Mouse (Mus musculus): ENCODE measurements around the gene Bcas3. TPM values are rescaled to one million over a fixed set of nuclear protein-coding genes. Genes with fewer than 3 reads are reported as not detected.
A peak's percentile ranks its signal among the peaks of the same experiment; 100 is the strongest.

Bcas3 gene
- polyA plus RNA-seq (2012; rRNA removed) (22.2 and 26.6 TPM in 2 replicates), polyA plus RNA-seq (2014; fragmentation: Nextera tagmentation; extraction: Ambion mirVana) (28.2 and 32.1 TPM in 2 replicates)

DNA sequence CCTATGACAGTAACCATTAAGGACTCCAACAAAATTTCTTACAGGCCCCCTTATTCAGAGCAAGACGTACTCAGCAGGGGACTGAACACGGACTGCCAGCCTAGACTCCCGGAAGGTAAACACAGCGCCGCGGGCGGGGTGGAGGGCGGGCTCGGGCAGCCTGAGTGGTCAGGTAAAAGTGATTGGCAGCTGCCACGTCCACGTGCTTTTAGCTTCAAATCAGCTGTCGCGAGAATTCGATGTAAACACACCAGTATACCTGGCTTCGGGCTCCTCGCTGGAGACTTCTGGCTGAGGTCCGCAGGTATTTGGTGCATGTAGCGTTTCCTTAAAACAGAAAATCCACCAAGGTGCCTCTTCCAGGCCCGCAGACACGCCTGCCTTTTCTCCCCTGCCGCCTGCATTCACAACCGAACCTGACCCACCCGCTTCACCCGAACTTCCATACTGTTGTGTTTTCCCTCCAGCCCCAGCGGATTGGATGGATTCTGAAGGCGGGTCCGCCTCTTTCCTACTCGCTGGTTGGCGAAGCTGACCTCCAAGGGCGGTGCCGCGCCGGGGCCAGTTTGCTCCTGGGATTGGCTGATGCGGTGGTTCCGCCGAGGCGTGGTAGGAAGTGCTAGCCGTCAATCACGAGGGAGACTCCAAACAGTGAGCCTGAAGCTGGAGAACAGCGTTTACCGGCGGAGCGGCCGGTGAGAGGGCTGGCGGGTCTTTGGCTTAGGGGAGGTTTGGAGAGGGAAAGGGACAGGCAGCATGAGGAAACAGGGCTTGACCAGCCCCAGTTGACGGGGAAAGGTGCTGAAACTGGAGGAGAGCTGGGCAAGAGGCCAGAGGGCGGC, at the start of gene Bcas3:
TSS of gene Bcas3 (plus strand) at position 629 of the 842 bp plus-strand sequence.
- Histone ChIP-seq H3K4me3 (replicated peaks; ENCODE audit: low read length) (peak within 1 kb of the TSS; percentile 59), H3K9me3 (ENCODE audit: control insufficient read depth, low read length) (no peaks in the 10 kb centered on the region), H3K36me3 (ENCODE audit: control insufficient read depth, insufficient read depth, low read length) (no peaks in the 10 kb centered on the region), H3K27me3 (ENCODE audit: control insufficient read depth, insufficient read depth, low read length) (no peaks in the 10 kb centered on the region), H3K4me2 (replicated peaks; ENCODE audit: low read depth, low read length, severe bottlenecking) (peak within 1 kb of the TSS; percentile 73), H3K9ac (ENCODE audit: low read depth, low read length, severe bottlenecking) (peak within 1 kb of the TSS; percentile 73), H3K27ac (replicated peaks; ENCODE audit: low read depth, low read length) (no peak within 1 kb of the TSS), H3K4me1 (ENCODE audit: control insufficient read depth, insufficient read depth, low read length) (no peaks in the 10 kb centered on the region)
- ATAC-seq (ENCODE audit: low FRiP score, low read depth) (peak; percentile 99), DNase-seq (ENCODE audit: low spot score) (peak; percentile 99)
- under 1% methylated on average over 45 of the region's 47 CpGs for WGBS
- TF ChIP-seq POLR2A (IDR thresholded peaks at IDR 0.05; ENCODE audit: borderline replicate concordance, extremely low read depth, insufficient read depth, insufficient read length), result peak; percentile 47; the same call in 1 of the 2 replicates

DNA sequence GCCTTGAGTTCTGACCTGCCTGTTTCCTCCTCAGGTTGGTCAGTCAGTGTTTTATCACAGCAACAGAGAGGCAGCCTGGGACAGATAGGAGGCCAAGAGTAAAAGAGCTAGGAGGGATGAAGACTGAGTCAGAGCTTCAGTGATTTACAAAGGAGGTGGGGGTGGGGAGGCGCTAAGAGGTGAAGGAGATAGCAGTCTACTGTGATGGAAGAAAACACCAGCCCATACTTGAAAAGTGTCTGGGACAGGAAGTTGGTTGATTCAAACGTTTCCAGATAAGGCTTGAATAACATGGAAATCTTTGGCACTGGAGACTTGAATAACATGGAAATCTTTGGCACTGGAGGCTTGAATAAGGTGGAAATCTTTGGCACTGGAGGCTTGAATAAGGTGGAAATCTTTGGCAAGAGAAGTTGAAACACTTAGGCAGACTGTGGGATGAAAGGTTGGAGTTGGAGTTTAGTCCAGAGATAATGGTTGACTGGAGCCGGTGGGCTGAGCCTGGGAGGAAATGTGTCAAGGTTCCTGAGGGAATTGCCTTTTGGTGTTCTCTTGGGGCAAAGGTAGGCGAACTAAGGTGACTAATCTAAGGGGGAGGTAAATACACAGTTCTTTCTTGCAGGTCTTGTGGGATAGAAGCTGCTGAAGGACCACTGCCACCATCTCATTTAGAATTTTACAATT, 46.2 kb upstream of the Bcas3 start:
- WGBS, result 54% methylated on average over 4 of the region's 4 CpGs
- H3K4me1 ChIP-seq (ENCODE audit: control insufficient read depth, insufficient read depth, low read length), result 0 out of 2 replicates have a peak, but pooled peaks cover 3% of the 10 kb centered on the region
- H3K9ac ChIP-seq (ENCODE audit: low read depth, low read length, severe bottlenecking), result no peak overlapping the region
- DNase-seq (ENCODE audit: low spot score) (no peak), ATAC-seq (ENCODE audit: low FRiP score, low read depth) (no peak)
- no peak overlapping the region for H3K4me3 ChIP-seq (replicated peaks; ENCODE audit: low read length)
- no peak overlapping the region for H3K27ac ChIP-seq (replicated peaks; ENCODE audit: low read depth, low read length)
- no peaks in the 10 kb centered on the region for H3K36me3 ChIP-seq (ENCODE audit: control insufficient read depth, insufficient read depth, low read length)
- no peaks in the 10 kb centered on the region for H3K27me3 ChIP-seq (ENCODE audit: control insufficient read depth, insufficient read depth, low read length)
- H3K9me3 ChIP-seq (ENCODE audit: control insufficient read depth, low read length), result no peaks in the 10 kb centered on the region
- no peak for TF ChIP-seq POLR2A (IDR thresholded peaks at IDR 0.05; ENCODE audit: borderline replicate concordance, extremely low read depth, insufficient read depth, insufficient read length)
- H3K4me2 ChIP-seq (replicated peaks; ENCODE audit: low read depth, low read length, severe bottlenecking), result no peak overlapping the region

DNA sequence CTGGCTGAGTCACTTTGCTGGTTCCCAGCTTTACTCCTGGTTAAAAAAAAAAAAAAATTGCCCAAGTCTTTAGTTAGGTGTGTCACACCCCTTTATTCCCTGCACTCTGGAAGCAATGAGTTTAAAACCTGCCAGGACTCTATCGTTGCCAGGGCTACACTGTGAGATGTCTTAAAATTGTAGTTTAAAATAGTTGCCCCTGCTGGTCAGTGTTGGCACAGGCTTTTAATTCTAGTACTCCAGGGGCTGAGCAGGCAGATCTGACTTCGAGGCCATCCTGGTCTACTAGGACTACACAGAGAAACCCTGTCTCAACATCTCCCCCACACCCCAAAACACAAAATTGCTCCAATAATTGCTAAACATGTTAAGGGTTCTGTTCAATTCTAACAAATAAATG, 44.2 kb upstream of the Bcas3 start:
- H3K4me1 ChIP-seq (ENCODE audit: control insufficient read depth, insufficient read depth, low read length), result peaks cover 12% of the 10 kb centered on the region
- H3K27me3 ChIP-seq (ENCODE audit: control insufficient read depth, insufficient read depth, low read length), result no peaks in the 10 kb centered on the region
- H3K27ac ChIP-seq (replicated peaks; ENCODE audit: low read depth, low read length), result no peak overlapping the region
- no peak for TF ChIP-seq POLR2A (IDR thresholded peaks at IDR 0.05; ENCODE audit: borderline replicate concordance, extremely low read depth, insufficient read depth, insufficient read length)
- no peak overlapping the region for H3K4me3 ChIP-seq (replicated peaks; ENCODE audit: low read length)
- 63% methylated on average over 2 of the region's 2 CpGs for WGBS
- H3K9me3 ChIP-seq (ENCODE audit: control insufficient read depth, low read length), result no peaks in the 10 kb centered on the region
- DNase-seq (ENCODE audit: low spot score), result no peak
- no peak for ATAC-seq (ENCODE audit: low FRiP score, low read depth)
- H3K36me3 ChIP-seq (ENCODE audit: control insufficient read depth, insufficient read depth, low read length), result no peaks in the 10 kb centered on the region
- no peak overlapping the region for H3K4me2 ChIP-seq (replicated peaks; ENCODE audit: low read depth, low read length, severe bottlenecking)
- H3K9ac ChIP-seq (ENCODE audit: low read depth, low read length, severe bottlenecking), result no peak overlapping the region

DNA sequence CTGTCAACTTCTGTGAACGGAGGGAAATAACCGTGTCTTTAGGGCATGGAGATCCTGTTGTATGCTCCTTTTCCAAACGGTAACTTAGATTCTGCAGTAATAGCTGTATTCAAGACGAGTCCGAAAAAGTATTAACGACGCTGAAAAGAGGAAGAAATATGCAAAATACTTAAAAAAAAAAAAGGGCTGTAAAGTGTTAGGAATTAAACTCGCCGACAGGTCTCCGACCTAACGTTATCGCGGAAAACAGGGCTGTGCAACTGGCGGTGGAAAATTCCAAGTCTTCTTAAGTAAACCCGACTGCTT, 42.6 kb upstream of the Bcas3 start:
- WGBS, result 1% methylated on average over 15 of the region's 15 CpGs
- peak overlapping the region; percentile 80 for H3K4me2 ChIP-seq (replicated peaks; ENCODE audit: low read depth, low read length, severe bottlenecking)
- peak overlapping the region; percentile 76 for H3K27ac ChIP-seq (replicated peaks; ENCODE audit: low read depth, low read length)
- no peak for TF ChIP-seq POLR2A (IDR thresholded peaks at IDR 0.05; ENCODE audit: borderline replicate concordance, extremely low read depth, insufficient read depth, insufficient read length)
- H3K9me3 ChIP-seq (ENCODE audit: control insufficient read depth, low read length), result no peaks in the 10 kb centered on the region
- H3K9ac ChIP-seq (ENCODE audit: low read depth, low read length, severe bottlenecking), result peak overlapping the region; percentile 88
- DNase-seq (ENCODE audit: low spot score) (no peak), ATAC-seq (ENCODE audit: low FRiP score, low read depth) (no peak)
- H3K36me3 ChIP-seq (ENCODE audit: control insufficient read depth, insufficient read depth, low read length), result 0 out of 2 replicates have a peak, but pooled peaks cover 2% of the 10 kb centered on the region
- H3K4me3 ChIP-seq (replicated peaks; ENCODE audit: low read length), result peak overlapping the region; percentile 92
- peaks cover 13% of the 10 kb centered on the region for H3K4me1 ChIP-seq (ENCODE audit: control insufficient read depth, insufficient read depth, low read length)
- no peaks in the 10 kb centered on the region for H3K27me3 ChIP-seq (ENCODE audit: control insufficient read depth, insufficient read depth, low read length)

DNA sequence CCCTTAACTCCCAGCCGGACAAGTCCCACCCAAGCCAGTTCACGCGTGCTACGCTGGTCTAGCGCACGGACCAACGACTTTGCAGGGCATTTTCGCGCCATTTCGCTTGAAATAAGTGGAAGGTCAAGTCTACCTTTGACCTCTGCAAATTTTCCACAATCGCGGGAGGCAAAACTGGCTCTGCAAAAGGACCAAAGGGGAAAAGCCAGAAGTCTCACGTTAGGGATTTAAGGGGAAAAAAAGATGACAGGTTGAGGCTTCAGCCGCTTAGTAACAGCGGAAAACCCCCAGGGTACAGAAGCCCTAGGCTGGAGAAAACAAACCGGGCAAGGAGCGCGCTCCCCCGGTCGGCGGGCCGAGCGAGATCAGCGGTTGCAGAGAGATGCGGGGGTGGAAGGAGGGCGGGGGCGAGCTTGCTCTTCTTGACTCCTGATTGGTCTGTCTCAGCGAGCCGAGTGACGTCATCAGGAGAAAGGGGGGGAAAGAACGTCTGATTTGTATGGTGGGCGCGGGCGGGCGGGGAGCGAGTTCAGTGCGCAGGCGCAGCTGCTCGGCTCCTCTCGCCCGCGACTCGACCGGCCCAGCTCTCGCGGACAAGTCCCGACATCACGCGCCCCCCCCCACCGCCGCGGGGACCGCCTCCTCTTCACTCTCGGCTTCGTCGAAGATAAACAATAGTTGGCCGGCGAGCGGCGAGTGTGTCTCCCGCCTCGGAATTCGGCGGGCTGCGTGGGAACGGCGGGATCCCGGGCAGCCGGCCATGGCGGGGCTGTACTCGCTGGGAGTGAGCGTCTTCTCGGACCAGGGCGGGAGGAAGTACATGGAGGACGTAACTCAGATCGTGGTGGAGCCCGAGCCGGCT, 42.0 kb upstream of the Bcas3 start, which contains the start of gene Ppm1d:
TSS of gene Ppm1d (plus strand) at position 532 of the 862 bp plus-strand sequence.
- Histone ChIP-seq H3K27ac (replicated peaks; ENCODE audit: low read depth, low read length) (peak within 1 kb of the TSS; percentile 86), H3K4me2 (replicated peaks; ENCODE audit: low read depth, low read length, severe bottlenecking) (peak within 1 kb of the TSS; percentile 80), H3K27me3 (ENCODE audit: control insufficient read depth, insufficient read depth, low read length) (no peaks in the 10 kb centered on the region), H3K9me3 (ENCODE audit: control insufficient read depth, low read length) (no peaks in the 10 kb centered on the region), H3K4me1 (ENCODE audit: control insufficient read depth, insufficient read depth, low read length) (peaks cover 13% of the 10 kb centered on the region), H3K4me3 (replicated peaks; ENCODE audit: low read length) (peak within 1 kb of the TSS; percentile 92), H3K9ac (ENCODE audit: low read depth, low read length, severe bottlenecking) (peak within 1 kb of the TSS; percentile 88), H3K36me3 (ENCODE audit: control insufficient read depth, insufficient read depth, low read length) (0 out of 2 replicates have a peak, but pooled peaks cover 2% of the 10 kb centered on the region)
- ATAC-seq (ENCODE audit: low FRiP score, low read depth), result peak; percentile 93
- peak; percentile 77; the same call in 1 of the 2 replicates for TF ChIP-seq POLR2A (IDR thresholded peaks at IDR 0.05; ENCODE audit: borderline replicate concordance, extremely low read depth, insufficient read depth, insufficient read length)
- DNase-seq (ENCODE audit: low spot score), result peak; percentile 99
- WGBS, result under 1% methylated on average over 57 of the region's 78 CpGs
